Mouse (Mus musculus) liver, postnatal 0 days (tissue): Measurements from ENCODE around the gene Tlk1.

ENCODE experiments used
- CTCF ChIP-seq: sonication (generic); IDR thresholded peaks from 2 replicates; pipeline ENCODE4 v1.5.1; 2016; ENCODE audit warnings: antibody characterized with exemption, low read depth
- EP300 ChIP-seq: IDR thresholded peaks from 2 replicates; pipeline ENCODE4 v1.6.1; 2016; ENCODE audit warnings: antibody characterized with exemption, low read depth, mild to moderate bottlenecking

- TF ChIP-seq CTCF (no peak), EP300 (no peak)
Measured at GRCm38 (mm10) chr2:70816939-70817338, 8.6 kb downstream of the Tlk1 start.
